Comparison of ENCODE assay signal across 19 mouse cellular contexts in the genomic region with DNA sequence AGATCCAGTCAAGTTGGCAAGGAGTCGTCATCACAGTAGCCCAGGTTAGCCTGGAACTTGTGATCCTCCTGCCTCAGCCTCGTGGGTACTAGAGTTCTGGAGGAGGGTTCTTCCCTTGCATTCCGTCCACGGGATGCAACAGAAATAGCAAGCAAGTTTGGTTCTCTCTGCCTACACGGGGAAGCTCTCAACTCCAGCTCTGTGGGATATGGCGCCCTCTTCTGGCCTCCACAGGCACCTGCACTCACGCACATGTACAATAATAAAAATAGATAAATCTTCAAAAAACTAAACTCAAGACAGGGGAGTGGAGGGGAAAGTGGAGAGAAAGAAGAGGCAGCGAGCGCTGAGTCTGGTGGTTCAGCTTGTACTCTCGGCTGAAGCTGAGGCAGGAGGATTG.
DNase-seq lines count a peak whose midpoint lies in the region; ATAC-seq and TF ChIP-seq lines count a peak whose summit lies in the region.
"Had no signal": no experiment of that assay in that cellular context is flagged by ENCODE, and none has a peak within 500 bp of the region (broad histone marks: within the 10 kb centered on the region; RNA-seq: fewer than 3 reads in every experiment).

No protein-coding gene starts in this region.

- TF ChIP-seq POLR2A in testis, adult 2 months (IDR thresholded peaks at IDR 0.05; ENCODE audit: control insufficient read depth, low read depth, low read length), result no peak

- WGBS in kidney, postnatal 0 days, result 86% methylated on average over 10 of the region's 10 CpGs

- no peak overlapping the region for H3K4me3 ChIP-seq in kidney, postnatal 0 days (replicated peaks; ENCODE audit: low read depth, low read length)
- H3K4me3 ChIP-seq in testis, adult 2 months (ENCODE audit: control insufficient read depth, low read depth, low read length), result no peak overlapping the region
- H3K4me3 ChIP-seq: embryonic facial prominence, embryonic 15.5 days; hindbrain, embryonic 13.5 days; limb, embryonic 15.5 days; myocyte had no signal

- H3K27me3 ChIP-seq in kidney, postnatal 0 days (ENCODE audit: insufficient read depth, low read length), result no peaks in the 10 kb centered on the region
- no peaks in the 10 kb centered on the region for H3K27me3 ChIP-seq in testis, adult 2 months (ENCODE audit: control insufficient read depth, insufficient read depth, low read length)
- H3K27me3 ChIP-seq: embryonic facial prominence, embryonic 15.5 days; hindbrain, embryonic 13.5 days; limb, embryonic 15.5 days had no signal

- TF ChIP-seq CTCF in kidney, postnatal 0 days (IDR thresholded peaks at IDR 0.05; ENCODE audit: low read depth), result peak; percentile 43; the same call in 1 of the 2 replicates
- peak; percentile 81; the same call in 1 of the 2 replicates for TF ChIP-seq CTCF in testis, adult 2 months (IDR thresholded peaks at IDR 0.05; ENCODE audit: control insufficient read depth, insufficient read depth, insufficient replicate concordance, low read depth, low read length)

- no peak for ATAC-seq in kidney, postnatal 0 days (replicated peaks; ENCODE audit: low FRiP score, low read depth)
- ATAC-seq: CD4-positive, CD25-positive, alpha-beta regulatory T cell, adult 4 months had no signal

- H3K36me3 ChIP-seq in kidney, postnatal 0 days (ENCODE audit: insufficient read depth, low read length), result no peaks in the 10 kb centered on the region
- H3K36me3 ChIP-seq in testis, adult 2 months (ENCODE audit: control insufficient read depth, insufficient read depth, low read length), result no peaks in the 10 kb centered on the region
- H3K36me3 ChIP-seq: embryonic facial prominence, embryonic 15.5 days; hindbrain, embryonic 13.5 days; limb, embryonic 15.5 days had no signal

- H3K27ac ChIP-seq in kidney, postnatal 0 days, result no peak overlapping the region
- no peak overlapping the region for H3K27ac ChIP-seq in testis, adult 2 months (ENCODE audit: control insufficient read depth, insufficient read depth, low read depth, low read length)
- H3K27ac ChIP-seq: embryonic facial prominence, embryonic 15.5 days; hindbrain, embryonic 13.5 days; limb, embryonic 15.5 days had no signal

- no peaks in the 10 kb centered on the region for H3K4me1 ChIP-seq in kidney, postnatal 0 days (replicated peaks; ENCODE audit: insufficient read depth, low read length)
- peaks cover 8% of the 10 kb centered on the region for H3K4me1 ChIP-seq in testis, adult 2 months (ENCODE audit: control insufficient read depth, insufficient read depth, low read length)
- H3K4me1 ChIP-seq: embryonic facial prominence, embryonic 15.5 days; hindbrain, embryonic 13.5 days had no signal

- no peaks in the 10 kb centered on the region for H3K9me3 ChIP-seq in kidney, postnatal 0 days (replicated peaks; ENCODE audit: low read length)
- H3K9me3 ChIP-seq: embryonic facial prominence, embryonic 15.5 days; hindbrain, embryonic 13.5 days; limb, embryonic 15.5 days had no signal

- H3K9ac ChIP-seq in kidney, postnatal 0 days (ENCODE audit: low read depth, low read length), result no peak overlapping the region
- H3K9ac ChIP-seq: embryonic facial prominence, embryonic 15.5 days; hindbrain, embryonic 13.5 days; limb, embryonic 15.5 days had no signal

- no peak for DNase-seq in kidney, postnatal 0 days (ENCODE audit: low spot score)
- DNase-seq in kidney, postnatal 36 days, result no peak
- no peak for DNase-seq in testis, postnatal 10 days (ENCODE audit: low spot score)
- DNase-seq in R1 (ENCODE audit: low read depth, low spot score), result peak; percentile 88
- DNase-seq in embryo, embryonic 11 days, result no peak
- no peak for DNase-seq in layer of hippocampus, postnatal 14 days (ENCODE audit: low spot score in 2 of 2)
- DNase-seq: adrenal gland, adult 2 months; cerebellum, adult 8-10 months; kidney, adult 8-10 months; lung, postnatal 36 days; retina, postnatal 1 day; spleen, adult 18-20 months had no signal

- H3K4me2 ChIP-seq in kidney, postnatal 0 days (ENCODE audit: low read length), result no peak overlapping the region
- H3K4me2 ChIP-seq: embryonic facial prominence, embryonic 15.5 days; hindbrain, embryonic 13.5 days; limb, embryonic 15.5 days; midbrain, embryonic 11.5 days had no signal
